ENCODE assay signal across 8 mouse cellular contexts in genomic region chr17:56080781-56081585, GRCm38 (mm10). TPM values are rescaled to one million over a fixed set of nuclear protein-coding genes. Genes with fewer than 3 reads are reported as not detected.
A peak's percentile ranks its signal among the peaks of the same experiment; 100 is the strongest.
DNase-seq lines count a peak whose midpoint lies in the region; ATAC-seq and TF ChIP-seq lines count a peak whose summit lies in the region.

No protein-coding gene starts in this region.

- H3K36me3 ChIP-seq in heart, embryonic 16.5 days (ENCODE audit: control insufficient read depth, insufficient read depth) = peaks cover 10% of the 10 kb centered on the region; the same call in 1 of the 2 replicates
- peaks cover 2% of the 10 kb centered on the region for H3K36me3 ChIP-seq in midbrain, embryonic 11.5 days (ENCODE audit: control insufficient read depth, insufficient read depth, low read length)

- peak overlapping the region; percentile 53; the same call in 1 of the 2 replicates for H3K27ac ChIP-seq in left cerebral cortex, adult 2 months
- H3K27ac ChIP-seq in heart, embryonic 16.5 days (ENCODE audit: low read length) = no peak overlapping the region
- no peak overlapping the region; the same call in 1 of the 2 replicates for H3K27ac ChIP-seq in midbrain, embryonic 11.5 days (ENCODE audit: low read depth, low read length)

- no peaks in the 10 kb centered on the region for H3K9me3 ChIP-seq in heart, embryonic 16.5 days (replicated peaks; ENCODE audit: control insufficient read depth, low read length)
- H3K9me3 ChIP-seq in midbrain, embryonic 11.5 days (ENCODE audit: control insufficient read depth, low read length) = no peaks in the 10 kb centered on the region

- peak overlapping the region; percentile 85 for H3K4me2 ChIP-seq in heart, embryonic 16.5 days (ENCODE audit: low read depth, low read length)
- H3K4me2 ChIP-seq in midbrain, embryonic 11.5 days = peak overlapping the region; percentile 98

- H3K27me3 ChIP-seq in heart, embryonic 16.5 days (ENCODE audit: control insufficient read depth, insufficient read depth, low read length) = no peaks in the 10 kb centered on the region
- no peaks in the 10 kb centered on the region for H3K27me3 ChIP-seq in midbrain, embryonic 11.5 days (ENCODE audit: control insufficient read depth, insufficient read depth, low read length)

- peaks cover 16% of the 10 kb centered on the region for H3K4me1 ChIP-seq in heart, embryonic 16.5 days (ENCODE audit: control insufficient read depth, insufficient read depth, low read length)
- H3K4me1 ChIP-seq in midbrain, embryonic 11.5 days (ENCODE audit: control insufficient read depth, insufficient read depth, low read length) = peaks cover 19% of the 10 kb centered on the region

- no peak for ATAC-seq in heart, embryonic 16.5 days (replicated peaks; ENCODE audit: extremely low read depth, insufficient read depth, low FRiP score)
- peak; percentile 61 for ATAC-seq in midbrain, embryonic 11.5 days (ENCODE audit: low FRiP score)

- no peak; the same call in 1 of the 2 replicates for TF ChIP-seq CTCF in left cerebral cortex, adult 2 months (IDR thresholded peaks at IDR 0.05)

- WGBS in heart, embryonic 16.5 days = 11% methylated on average over 8 of the region's 8 CpGs
- 6% methylated on average over 8 of the region's 8 CpGs for WGBS in midbrain, embryonic 11.5 days

- H3K9ac ChIP-seq in heart, embryonic 16.5 days (ENCODE audit: low read length) = peak overlapping the region; percentile 95
- H3K9ac ChIP-seq in midbrain, embryonic 11.5 days (ENCODE audit: low read length) = peak overlapping the region; percentile 77

- intact Hi-C loops in left cerebral cortex, adult 2 months (cut with DNase I) = no loop called here

- peak; percentile 31 to 56 for DNase-seq in left cerebral cortex, adult 2 months (ENCODE audit: extremely low spot score in 1 of 2, low spot score in 2 of 2)
- no peak for DNase-seq in left cerebral cortex, adult 11 months (ENCODE audit: low spot score)
- peak; percentile 62 to 70 for DNase-seq in cerebellum, postnatal 14 days
- DNase-seq in layer of hippocampus, postnatal 14 days (ENCODE audit: low spot score in 2 of 2) = peak; percentile 59 to 83
- DNase-seq in midbrain, embryonic 11.5 days (ENCODE audit: low spot score, missing footprints) = peak; percentile 96
- peak; percentile 53 for DNase-seq in testis, postnatal 14 days (ENCODE audit: low spot score)
- DNase-seq in adrenal gland, adult 18-20 months (ENCODE audit: low spot score in 2 of 2) = no peak

- H3K4me3 ChIP-seq in left cerebral cortex, adult 2 months = peak overlapping the region; percentile 86
- H3K4me3 ChIP-seq in heart, embryonic 16.5 days (ENCODE audit: low read length) = peak overlapping the region; percentile 97
- H3K4me3 ChIP-seq in midbrain, embryonic 11.5 days (ENCODE audit: low read depth, low read length) = peak overlapping the region; percentile 80

RNA-seq across cellular contexts. Expression of gene Hdgfl2, which starts 1.5 kb away (rescaled TPM):
- 100 to 1,000 TPM; 102 to 109 TPM for total RNA-seq in left cerebral cortex, adult 2 months (2021)
- 82.7 and 88.3 TPM in 2 replicates for polyA plus RNA-seq in heart, embryonic 16.5 days (2015; fragmentation: Nextera tagmentation; extraction: Ambion mirVana)
- 100 to 1,000 TPM; 104 to 115 TPM for total RNA-seq in layer of hippocampus, postnatal 14 days (2021)
- 104 and 121 TPM in 2 replicates for polyA plus RNA-seq in midbrain, embryonic 11.5 days (2014; fragmentation: Nextera tagmentation; extraction: Ambion mirVana)
- total RNA-seq in adrenal gland, adult 18-20 months (2021) = 10 to 100 TPM; 53.9 to 67.0 TPM

RNA-seq across cellular contexts. Expression of gene Ubxn6, which starts 6.2 kb away (rescaled TPM):
- 10 to 100 TPM; 91.2 to 98.3 TPM for total RNA-seq in left cerebral cortex, adult 2 months (2021)
- polyA plus RNA-seq in heart, embryonic 16.5 days (2015; fragmentation: Nextera tagmentation; extraction: Ambion mirVana) = 44.9 and 46.2 TPM in 2 replicates
- 10 to 100 TPM; 64.4 to 72.8 TPM for total RNA-seq in layer of hippocampus, postnatal 14 days (2021)
- 43.2 and 48.4 TPM in 2 replicates for polyA plus RNA-seq in midbrain, embryonic 11.5 days (2014; fragmentation: Nextera tagmentation; extraction: Ambion mirVana)
- 10 to 100 TPM; 63.6 to 77.6 TPM for total RNA-seq in adrenal gland, adult 18-20 months (2021)

RNA-seq across cellular contexts. Expression of gene Plin4, which starts 28.6 kb away (rescaled TPM):
- 1 to 10 TPM; 5.0 to 7.4 TPM for total RNA-seq in left cerebral cortex, adult 2 months (2021)
- polyA plus RNA-seq in heart, embryonic 16.5 days (2015; fragmentation: Nextera tagmentation; extraction: Ambion mirVana) = 1.7 TPM in 2 replicates
- 1 to 10 TPM; 1.3 to 2.5 TPM for total RNA-seq in layer of hippocampus, postnatal 14 days (2021)
- 0.05 and 0.07 TPM in 2 replicates for polyA plus RNA-seq in midbrain, embryonic 11.5 days (2014; fragmentation: Nextera tagmentation; extraction: Ambion mirVana)
- total RNA-seq in adrenal gland, adult 18-20 months (2021) = 100 to 1,000 TPM in 1 of 2 experiments, 10 to 100 TPM in 1; 65.0 to 212 TPM

RNA-seq across cellular contexts. Expression of gene Plin5, which starts 36.4 kb away (rescaled TPM):
- total RNA-seq in left cerebral cortex, adult 2 months (2021) = under 1 TPM; 0.38 to 0.68 TPM
- polyA plus RNA-seq in heart, embryonic 16.5 days (2015; fragmentation: Nextera tagmentation; extraction: Ambion mirVana) = 1.6 and 2.7 TPM in 2 replicates
- total RNA-seq in layer of hippocampus, postnatal 14 days (2021) = 1 to 10 TPM; 1.1 to 1.4 TPM
- 0.07 TPM in 1 of 2 replicates, not detected in the other for polyA plus RNA-seq in midbrain, embryonic 11.5 days (2014; fragmentation: Nextera tagmentation; extraction: Ambion mirVana)
- total RNA-seq in adrenal gland, adult 18-20 months (2021) = 10 to 100 TPM; 53.7 to 67.4 TPM

RNA-seq across cellular contexts. Expression of gene Chaf1a, which starts 40.7 kb away (rescaled TPM):
- 1 to 10 TPM; 1.6 to 2.0 TPM for total RNA-seq in left cerebral cortex, adult 2 months (2021)
- 12.1 and 12.7 TPM in 2 replicates for polyA plus RNA-seq in heart, embryonic 16.5 days (2015; fragmentation: Nextera tagmentation; extraction: Ambion mirVana)
- total RNA-seq in layer of hippocampus, postnatal 14 days (2021) = 1 to 10 TPM; 3.5 to 5.0 TPM
- polyA plus RNA-seq in midbrain, embryonic 11.5 days (2014; fragmentation: Nextera tagmentation; extraction: Ambion mirVana) = 20.7 and 24.7 TPM in 2 replicates
- total RNA-seq in adrenal gland, adult 18-20 months (2021) = 1 to 10 TPM; 2.1 to 2.3 TPM

Comparison
In these comparisons a context has a peak if more than half of its experiments do, and no peak if none do; other contexts are left out.
1. DNase-seq: peak in left cerebral cortex, adult 2 months (2 of 2), cerebellum, postnatal 14 days (2 of 2), layer of hippocampus, postnatal 14 days (2 of 2), midbrain, embryonic 11.5 days (single experiment) and testis, postnatal 14 days (single experiment); none in left cerebral cortex, adult 11 months (single experiment) and adrenal gland, adult 18-20 months (0 of 2).
2. RNA of gene Plin4, which starts 28.6 kb away (total RNA-seq): 65.0 to 212 TPM in adrenal gland, adult 18-20 months; 5.0 to 7.4 TPM in left cerebral cortex, adult 2 months and 1.3 to 2.5 TPM in layer of hippocampus, postnatal 14 days; every median in the first group is over 4 times any median in the second.
3. Peak in every context shown above with its lines, with median percentiles within 50 percentile points of each other: H3K4me3 ChIP-seq.